Mouse (Mus musculus) CH12.LX (cell line): Measurements from ENCODE around the gene Uty. TPM values are rescaled to one million over a fixed set of nuclear protein-coding genes. Genes with fewer than 3 reads are reported as not detected.

ENCODE experiments used
- DNase-seq: peaks from one replicate; pipeline ENCODE4 v3.0.0-alpha.2; 2013; ENCODE audit errors: extremely low read depth
- H3K27ac ChIP-seq: 2 replicates; pipeline ENCODE4 v1.5.1; 2012; ENCODE audit warnings: low read depth, mild to moderate bottlenecking, control low read depth, moderate library complexity; ENCODE audit not compliant: insufficient read depth
- H3K27me3 ChIP-seq: replicated peaks from 2 replicates; pipeline ENCODE3; 2012; ENCODE audit warnings: inconsistent platforms
- H3K36me3 ChIP-seq, 2 experiments: replicated peaks in 1 of 2; 2 replicates each; pipeline versions ENCODE3 to v1.6.1; 2012; ENCODE audit warnings: inconsistent platforms in 1 of 2, low read length in 1 of 2, mild to moderate bottlenecking in 1 of 2, mixed read lengths in 1 of 2, moderate library complexity in 1 of 2; ENCODE audit not compliant: control insufficient read depth in 1 of 2, insufficient read depth in 1 of 2
- H3K4me1 ChIP-seq, 2 experiments: 2 replicates each; pipeline ENCODE4 v1.6.1; 2012; ENCODE audit warnings: inconsistent platforms in 1 of 2, moderate library complexity in 1 of 2; ENCODE audit not compliant: insufficient read depth in 2 of 2, control insufficient read depth in 1 of 2
- H3K4me2 ChIP-seq: 2 replicates; pipeline ENCODE4 v1.6.1; 2012; ENCODE audit warnings: low read depth, mild to moderate bottlenecking, control low read depth; ENCODE audit not compliant: poor library complexity, insufficient read depth, severe bottlenecking
- H3K4me3 ChIP-seq, 3 experiments: fragments of 150-350 bp in 1 of 3; sonication (generic) in 1 of 3; replicated peaks in 1 of 3; 2 replicates each; pipeline versions ENCODE3 to v1.5.1; 2011 to 2012; ENCODE audit warnings: low read depth in 2 of 3, low read length in 2 of 3, mild to moderate bottlenecking in 2 of 3, moderate library complexity in 2 of 3, control low read depth in 1 of 3, improper control_type of control experiment in 1 of 3, inconsistent platforms in 1 of 3, mixed read lengths in 1 of 3; ENCODE audit not compliant: poor library complexity in 1 of 3
- H3K79me2 ChIP-seq: replicated peaks from 2 replicates; pipeline ENCODE4 v1.6.1; 2012; ENCODE audit warnings: mild to moderate bottlenecking, moderate library complexity; ENCODE audit not compliant: control insufficient read depth, poor library complexity, insufficient read depth, severe bottlenecking; ENCODE audit errors: extremely low read depth
- H3K9ac ChIP-seq: 2 replicates; pipeline ENCODE4 v1.6.1; 2012; ENCODE audit warnings: low read depth, mild to moderate bottlenecking, control low read depth, moderate library complexity; ENCODE audit not compliant: insufficient read depth
- H3K9me3 ChIP-seq: replicated peaks from 2 replicates; pipeline ENCODE3; 2012; ENCODE audit warnings: low read length, inconsistent platforms, mixed read lengths
- BHLHE40 ChIP-seq: IDR thresholded peaks from 2 replicates; pipeline ENCODE4 v1.6.1; 2011; ENCODE audit warnings: mild to moderate bottlenecking, low read depth, low read length, improper control_type of control experiment
- E2F4 ChIP-seq: IDR thresholded peaks from 2 replicates; pipeline ENCODE4 v1.6.1; 2011; ENCODE audit warnings: low read depth, low read length, improper control_type of control experiment; ENCODE audit not compliant: insufficient replicate concordance
- EP300 ChIP-seq: IDR thresholded peaks from 2 replicates; pipeline ENCODE4 v1.6.1; 2011; ENCODE audit warnings: low read length, improper control_type of control experiment
- JUN ChIP-seq: IDR thresholded peaks from 2 replicates; pipeline ENCODE4 v1.6.1; 2011; ENCODE audit warnings: low read depth, mild to moderate bottlenecking, low read length, improper control_type of control experiment, moderate library complexity; ENCODE audit not compliant: insufficient read depth
- KAT2A ChIP-seq: IDR thresholded peaks from 2 replicates; pipeline ENCODE4 v1.6.1; 2012; ENCODE audit warnings: low read length, improper control_type of control experiment, inconsistent platforms; ENCODE audit not compliant: insufficient replicate concordance
- MAFK ChIP-seq: IDR thresholded peaks from 2 replicates; pipeline ENCODE4 v1.6.1; 2011; ENCODE audit warnings: low read length, improper control_type of control experiment; ENCODE audit not compliant: insufficient replicate concordance
- MAX ChIP-seq: IDR thresholded peaks from 2 replicates; pipeline ENCODE4 v1.6.1; 2011; ENCODE audit warnings: low read length, improper control_type of control experiment
- MEF2A ChIP-seq: IDR thresholded peaks from 2 replicates; pipeline ENCODE4 v1.6.1; 2014; ENCODE audit warnings: low read depth, mild to moderate bottlenecking, inconsistent platforms, low read length, improper control_type of control experiment, borderline replicate concordance
- MXI1 ChIP-seq: IDR thresholded peaks from 2 replicates; pipeline ENCODE4 v1.6.1; 2011; ENCODE audit warnings: mild to moderate bottlenecking, low read depth, low read length, improper control_type of control experiment
- MYC ChIP-seq: IDR thresholded peaks from 2 replicates; pipeline ENCODE4 v1.6.1; 2011; ENCODE audit warnings: low read depth, mild to moderate bottlenecking, improper control_type of control experiment, low read length
- NRF1 ChIP-seq: IDR thresholded peaks from 2 replicates; pipeline ENCODE4 v1.6.1; 2014; ENCODE audit warnings: low read depth, mild to moderate bottlenecking, inconsistent platforms, low read length, improper control_type of control experiment, moderate library complexity
- PAX5 ChIP-seq: IDR thresholded peaks from 2 replicates; pipeline ENCODE4 v1.6.1; 2012; ENCODE audit warnings: low read length, inconsistent platforms, mixed read lengths
- POLR2A ChIP-seq: IDR thresholded peaks from 2 replicates; pipeline ENCODE4 v1.6.1; 2011; ENCODE audit warnings: low read depth, mild to moderate bottlenecking, improper control_type of control experiment, low read length
- POLR2AphosphoS2 ChIP-seq: IDR thresholded peaks from 2 replicates; pipeline ENCODE4 v1.6.1; 2011; ENCODE audit warnings: low read depth, low read length, improper control_type of control experiment
- RCOR1 ChIP-seq: conservative IDR thresholded peaks from 2 replicates; pipeline ENCODE4 v1.6.1; 2012; ENCODE audit warnings: low read depth, mild to moderate bottlenecking, inconsistent platforms, low read length, improper control_type of control experiment
- SIN3A ChIP-seq: IDR thresholded peaks from 2 replicates; pipeline ENCODE4 v1.6.1; 2012; ENCODE audit warnings: low read length, improper control_type of control experiment, inconsistent platforms
- TBP ChIP-seq: conservative IDR thresholded peaks from 2 replicates; pipeline ENCODE4 v1.6.1; 2011; ENCODE audit warnings: low read depth, low read length, improper control_type of control experiment
- UBTF ChIP-seq: IDR thresholded peaks from 2 replicates; pipeline ENCODE4 v1.6.1; 2012; ENCODE audit warnings: low read depth, mild to moderate bottlenecking, inconsistent platforms, low read length, improper control_type of control experiment, moderate library complexity
- USF1 ChIP-seq: IDR thresholded peaks from 2 replicates; pipeline ENCODE4 v1.6.1; 2014; ENCODE audit warnings: low read depth, mild to moderate bottlenecking, inconsistent platforms, low read length, improper control_type of control experiment
- USF2 ChIP-seq: conservative IDR thresholded peaks from 2 replicates; pipeline ENCODE4 v1.6.1; 2011; ENCODE audit warnings: low read depth, low read length, improper control_type of control experiment
- ZNF384 ChIP-seq: IDR thresholded peaks from 2 replicates; pipeline ENCODE4 v1.6.1; 2012; ENCODE audit warnings: low read depth, low read length, improper control_type of control experiment, inconsistent platforms
- dilution Hi-C: fragments of 300-500 bp; cut with MboI; formaldehyde crosslinking; loops from 2 replicates; pipeline ENCODE4 v1.14.3; 2020; ENCODE audit warnings: low sequenced_read_pairs; ENCODE audit not compliant: extremely low pct_unique_long_range_greater_than_20kb, extremely low pct_ligation_motif_present
- in situ Hi-C: fragments of 300-500 bp; cut with MboI; formaldehyde crosslinking; loops from 3 replicates; pipeline ENCODE4 v1.14.3; 2019; ENCODE audit warnings: low sequenced_read_pairs, low pct_ligation_motif_present, low pct_unique_long_range_greater_than_20kb, mixed read lengths
- polyA plus RNA-seq: library from polyadenylated mRNA; unstranded; fragments of >175 nt; gene quantifications from 2 replicates; pipeline ENCODE4 v1.2.1, GENCODE M21; 2012; ENCODE audit warnings: low read depth; ENCODE audit not compliant: insufficient read length
- total RNA-seq, 2 experiments: library from RNA; depleted of rRNA; stranded (reverse); fragments of 300-350 nt in 1 of 2; fragments of >200 nt in 1 of 2; gene quantifications; 2 replicates each; pipeline ENCODE4 v1.2.3; 2012 to 2014

The Uty gene
- total and polyA plus RNA-seq, 3 experiments, result 7.3 to 16.8 (median 10.9) TPM

GRCm38 (mm10) chrY:1285735-1286134 is 40.2 kb upstream of the Uty start:
- Histone ChIP-seq H3K4me2 (no peak overlapping the region), H3K36me3 (peaks cover 0 to 4% of the 10 kb centered on the region in 2 experiments), H3K27me3 (no peaks in the 10 kb centered on the region), H3K4me1 (no peaks in the 10 kb centered on the region), H3K4me3 (peak overlapping the region; percentile 55 to 71 (median 70)), H3K79me2 (peaks cover 13% of the 10 kb centered on the region), H3K27ac (peak overlapping the region; percentile 76; the same call in 1 of the 2 replicates), H3K9me3 (no peaks in the 10 kb centered on the region), H3K9ac (peak overlapping the region; percentile 90)
- in situ Hi-C loops, result no loop called here
- dilution Hi-C loops, result no loop called here
- no peak for DNase-seq
- TF ChIP-seq ZNF384 (no peak), TBP (no peak)

- in situ Hi-C loops, result no loop called here
Measured at GRCm38 (mm10) chrY:1246117-1246516, 558 bp upstream of the Uty start.

GRCm38 (mm10) chrY:1244940-1245339 is 619 bp downstream of the Uty start:
- dilution Hi-C loops, result no loop called here

More at GRCm38 (mm10) chrY:1246117-1246516, 558 bp upstream of the Uty start:
- dilution Hi-C loops, result no loop called here
- no peak overlapping the region; the same call in 1 of the 2 replicates for H3K9ac ChIP-seq
- peaks cover 6% of the 10 kb centered on the region; the same call in 1 of the 2 replicates for H3K79me2 ChIP-seq
- no peak overlapping the region for H3K4me2 ChIP-seq
- no peak overlapping the region for H3K4me3 ChIP-seq
- no peaks in the 10 kb centered on the region for H3K36me3 ChIP-seq
- H3K27ac ChIP-seq, result no peak overlapping the region
- H3K27me3 ChIP-seq, result no peaks in the 10 kb centered on the region
- H3K4me1 ChIP-seq, result no peaks in the 10 kb centered on the region
- no peak for DNase-seq
- no peak for TF ChIP-seq POLR2AphosphoS2
- no peak for TF ChIP-seq JUN
- TF ChIP-seq MEF2A, result no peak
- no peak for TF ChIP-seq E2F4
- TF ChIP-seq NRF1, result no peak
- TF ChIP-seq USF1, result no peak
- no peak for TF ChIP-seq MYC
- no peak for TF ChIP-seq KAT2A
- no peak for TF ChIP-seq PAX5
- TF ChIP-seq RCOR1, result no peak
- no peak for TF ChIP-seq USF2
- TF ChIP-seq EP300, result no peak
- no peak for TF ChIP-seq POLR2A
- TF ChIP-seq MAX, result no peak
- TF ChIP-seq, all 38 proteins: peak for 0
- H3K9me3 ChIP-seq, result no peaks in the 10 kb centered on the region

More at GRCm38 (mm10) chrY:1244940-1245339, 619 bp downstream of the Uty start:
- H3K9me3 ChIP-seq, result no peaks in the 10 kb centered on the region
- H3K9ac ChIP-seq, result peak overlapping the region; percentile 93
- H3K4me2 ChIP-seq, result no peak overlapping the region
- in situ Hi-C loops, result no loop called here
- H3K36me3 ChIP-seq, result no peaks in the 10 kb centered on the region
- TF ChIP-seq UBTF (no peak), BHLHE40 (no peak), MAX (no peak), MAFK (no peak), SIN3A (no peak), MXI1 (no peak)
- no peaks in the 10 kb centered on the region for H3K4me1 ChIP-seq
- DNase-seq, result peak; percentile 17
- peak overlapping the region; percentile 59 to 74 (median 66) for H3K4me3 ChIP-seq
- H3K27ac ChIP-seq, result peak overlapping the region; percentile 73
- H3K79me2 ChIP-seq, result peaks cover 8% of the 10 kb centered on the region; the same call in 1 of the 2 replicates
- no peaks in the 10 kb centered on the region for H3K27me3 ChIP-seq
